Mouse (Mus musculus) stomach, embryonic 16.5 days (tissue): ENCODE measurements around the gene Macrod2. TPM values are rescaled to one million over a fixed set of nuclear protein-coding genes. Genes with fewer than 3 reads are reported as not detected.
A peak's percentile ranks its signal among the peaks of the same experiment; 100 is the strongest.

Experiments used
- ATAC-seq: fragments of 200-750 bp; cut with Nextera tagmentation; 2 replicates; pipeline ENCODE4 v1.8.0; 2017; ENCODE audit warnings: moderate number of reproducible peaks, moderate TSS enrichment; ENCODE audit not compliant: insufficient read depth, low FRiP score
- H3K27ac ChIP-seq: fragments of 300-500 bp; sonication (generic); 2 replicates; pipeline ENCODE4 v1.5.1; 2014; ENCODE audit warnings: low read length
- H3K27me3 ChIP-seq: fragments of 300-500 bp; sonication (generic); 2 replicates; pipeline ENCODE4 v1.6.1; 2014; ENCODE audit warnings: low read length, control low read depth, mixed read lengths; ENCODE audit not compliant: control insufficient read depth, insufficient read depth
- H3K36me3 ChIP-seq: fragments of 300-500 bp; sonication (generic); 2 replicates; pipeline ENCODE4 v1.6.1; 2014; ENCODE audit warnings: low read length; ENCODE audit not compliant: control insufficient read depth, insufficient read depth
- H3K4me1 ChIP-seq: fragments of 300-500 bp; sonication (generic); 2 replicates; pipeline ENCODE4 v1.6.1; 2014; ENCODE audit warnings: low read length, control low read depth, mixed read lengths; ENCODE audit not compliant: control insufficient read depth, insufficient read depth
- H3K4me2 ChIP-seq: fragments of 300-500 bp; sonication (generic); 2 replicates; pipeline ENCODE4 v1.6.1; 2014; ENCODE audit warnings: low read depth, low read length, mixed read lengths
- H3K4me3 ChIP-seq: fragments of 300-500 bp; sonication (generic); replicated peaks from 2 replicates; pipeline ENCODE4 v1.5.1; 2014; ENCODE audit warnings: mild to moderate bottlenecking, low read length
- H3K9ac ChIP-seq: fragments of 300-500 bp; sonication (generic); 2 replicates; pipeline ENCODE4 v1.6.1; 2014; ENCODE audit warnings: low read length
- H3K9me3 ChIP-seq: fragments of 300-500 bp; sonication (generic); replicated peaks from 2 replicates; pipeline ENCODE4 v1.6.1; 2016; ENCODE audit warnings: low read length, control low read depth; ENCODE audit not compliant: control insufficient read depth
- WGBS: fragments of 180-500 bp; shearing (Covaris S2); extraction: QIAGEN DNeasy Blood & Tissue Kit; methylation state at CpG from one replicate; pipeline ENCODE4 v1.1.7; 2014; 5-methylcytosine and 5-hydroxymethylcytosine counted together
- polyA plus RNA-seq: library from polyadenylated mRNA; unstranded; fragments of >200 nt; fragmentation: Nextera tagmentation; extraction: Ambion mirVana; gene quantifications from 2 replicates; pipeline ENCODE4 v1.2.1, GENCODE M21; 2015

The Macrod2 gene
- polyA plus RNA-seq, 1 experiment from 2014 or later, result 45.4 TPM

DNA sequence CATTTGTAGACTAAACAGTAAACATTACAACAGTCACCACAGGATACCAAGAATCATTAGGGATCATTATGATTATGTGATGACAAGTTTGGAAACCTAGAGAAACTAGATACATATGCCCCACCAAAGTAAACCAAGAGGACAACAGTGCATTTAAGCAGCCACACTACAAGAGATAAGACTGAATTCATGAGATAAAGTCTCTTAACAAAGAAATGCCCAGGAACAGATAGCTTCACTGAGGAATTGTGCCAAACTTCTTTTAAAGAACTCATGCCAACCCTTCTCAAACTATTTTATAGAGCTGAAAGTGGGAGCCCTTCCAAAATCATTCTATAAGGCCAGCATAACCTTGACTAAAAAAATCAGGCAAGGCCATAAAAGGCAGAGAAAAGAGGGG, 2015.0 kb downstream of the Macrod2 start:
- Histone ChIP-seq H3K9me3 (no peaks in the 10 kb centered on the region), H3K27me3 (no peaks in the 10 kb centered on the region), H3K4me3 (no peak overlapping the region), H3K36me3 (no peaks in the 10 kb centered on the region), H3K9ac (no peak overlapping the region), H3K27ac (no peak overlapping the region), H3K4me2 (no peak overlapping the region), H3K4me1 (no peaks in the 10 kb centered on the region)
- ATAC-seq, result no peak

DNA sequence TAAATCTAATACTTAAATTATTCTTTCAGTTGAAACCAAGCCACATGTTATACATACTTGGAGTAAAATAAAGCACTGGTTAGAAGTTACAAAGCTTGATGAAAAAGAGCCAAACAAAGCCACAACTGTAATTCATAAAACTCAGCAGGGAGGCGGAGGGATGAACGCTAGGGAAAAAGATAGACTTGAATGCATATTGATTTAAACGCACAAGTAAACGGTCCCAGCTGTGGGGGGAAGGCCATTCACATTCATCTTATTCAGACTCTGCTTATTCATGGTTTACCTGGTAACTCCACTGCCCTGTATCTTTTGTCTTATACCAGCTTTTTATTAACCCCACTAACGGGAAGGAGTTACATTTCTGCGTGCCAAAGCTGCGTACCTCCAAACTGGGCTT, 2038.0 kb downstream of the Macrod2 start:
- H3K4me3 ChIP-seq, result no peak overlapping the region
- no peak overlapping the region for H3K4me2 ChIP-seq
- no peaks in the 10 kb centered on the region for H3K27me3 ChIP-seq
- H3K4me1 ChIP-seq, result no peaks in the 10 kb centered on the region
- WGBS, result 46% methylated on average over 7 of the region's 7 CpGs
- no peak for ATAC-seq
- no peak overlapping the region for H3K27ac ChIP-seq
- no peaks in the 10 kb centered on the region for H3K9me3 ChIP-seq
- H3K36me3 ChIP-seq, result no peaks in the 10 kb centered on the region
- H3K9ac ChIP-seq, result no peak overlapping the region

GRCm38 (mm10) chr2:142434731-142435130, 2039.6 kb downstream of the Macrod2 start:
- H3K9me3 ChIP-seq, result no peaks in the 10 kb centered on the region
- ATAC-seq, result no peak
- H3K4me1 ChIP-seq, result no peaks in the 10 kb centered on the region
- 92% methylated on average over 4 of the region's 4 CpGs for WGBS
- H3K4me3 ChIP-seq, result no peak overlapping the region
- H3K27me3 ChIP-seq, result no peaks in the 10 kb centered on the region
- H3K36me3 ChIP-seq, result no peaks in the 10 kb centered on the region
- no peak overlapping the region for H3K9ac ChIP-seq
- H3K27ac ChIP-seq, result no peak overlapping the region
- H3K4me2 ChIP-seq, result no peak overlapping the region

DNA sequence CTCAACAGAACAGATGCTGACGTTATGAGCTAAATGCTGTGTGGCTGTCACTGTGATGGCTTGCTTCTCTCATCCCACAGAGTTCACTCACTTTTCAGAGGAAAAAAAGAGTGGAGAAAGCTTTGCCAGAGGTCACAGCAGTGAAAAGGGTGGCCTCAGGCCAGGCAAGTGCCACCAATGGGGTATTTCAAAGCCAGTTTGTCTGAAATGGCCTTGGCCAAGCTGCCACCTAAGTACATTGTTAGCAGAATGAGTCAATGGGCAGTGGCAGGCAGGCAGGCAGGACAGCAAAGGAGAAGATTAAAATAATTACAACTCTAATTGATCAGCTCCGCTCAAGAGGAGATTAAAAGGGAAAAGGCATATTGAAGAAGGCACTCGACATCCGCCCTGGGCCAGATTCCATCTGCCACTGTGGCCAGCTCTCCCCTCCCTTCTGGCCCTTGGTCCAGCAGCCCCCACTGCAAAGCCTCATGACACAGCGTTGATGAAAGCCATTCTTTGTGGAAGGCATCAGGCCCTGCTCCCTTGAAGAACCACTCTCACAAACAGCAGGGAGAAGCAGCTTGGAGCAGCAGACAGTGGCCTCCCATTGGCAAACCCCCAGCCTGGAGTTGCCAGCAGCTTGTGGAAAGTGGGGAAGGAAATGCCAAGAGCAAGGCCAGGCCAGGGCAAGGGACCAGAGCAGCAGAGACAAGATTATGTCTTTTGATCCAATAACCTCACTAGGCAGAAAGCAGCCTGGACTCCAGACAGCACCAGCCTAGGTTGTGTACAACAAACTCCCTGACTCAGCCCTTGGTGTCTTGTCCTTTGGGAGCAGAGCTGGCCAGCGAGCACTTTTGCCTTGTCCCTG, 2042.7 kb downstream of the Macrod2 start:
- 65% methylated on average over 6 of the region's 6 CpGs for WGBS

More for the DNA sequence above, 2042.7 kb downstream of the Macrod2 start:
- H3K27me3 ChIP-seq, result no peaks in the 10 kb centered on the region
- H3K9me3 ChIP-seq, result no peaks in the 10 kb centered on the region
- peak; percentile 13; the same call in 1 of the 2 replicates for ATAC-seq
- H3K4me1 ChIP-seq, result no peaks in the 10 kb centered on the region
- H3K4me2 ChIP-seq, result no peak overlapping the region
- H3K4me3 ChIP-seq, result no peak overlapping the region
- H3K9ac ChIP-seq, result no peak overlapping the region
- H3K27ac ChIP-seq, result no peak overlapping the region
- no peaks in the 10 kb centered on the region for H3K36me3 ChIP-seq

Other genes with a start within 250 kb of the Macrod2 start
- gene Gm17374, start 243.3 kb upstream of the Macrod2 start, polyA plus RNA-seq, result not detected in 2 replicates
- gene Esf1, start 224.7 kb upstream of the Macrod2 start, polyA plus RNA-seq, result 19.8 and 23.6 TPM in 2 replicates
- 23.1 and 26.6 TPM in 2 replicates for gene Ndufaf5, start 224.7 kb upstream of the Macrod2 start, polyA plus RNA-seq
- not detected in 2 replicates for gene Sel1l2, start 5.6 kb upstream of the Macrod2 start, polyA plus RNA-seq